ENCODE assay signal across 8 mouse cellular contexts in the genomic region with DNA sequence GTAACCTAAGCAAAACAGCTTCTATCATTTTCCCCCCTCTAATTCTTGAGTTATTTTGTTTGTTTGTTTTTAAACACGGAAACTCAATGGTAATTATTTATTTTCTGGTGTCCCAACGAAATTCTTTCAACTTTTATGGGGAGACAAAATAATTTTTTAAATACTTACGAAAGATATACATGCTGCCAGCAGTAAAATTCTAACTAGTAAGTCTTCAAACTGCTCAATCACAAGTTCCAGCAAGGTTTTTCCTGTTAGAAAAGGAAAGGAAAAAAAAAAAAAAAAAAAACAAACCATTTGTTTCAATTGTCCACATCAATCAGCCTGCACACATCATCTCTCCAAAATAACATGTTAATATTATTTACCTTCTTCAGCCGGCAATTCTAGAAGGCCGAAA. TPM values are rescaled to one million over a fixed set of nuclear protein-coding genes. Genes with fewer than 3 reads are reported as not detected.
DNase-seq lines count a peak whose midpoint lies in the region; ATAC-seq lines count a peak whose summit lies in the region.

No protein-coding gene starts in this region.

- peaks cover 46% of the 10 kb centered on the region for H3K4me1 ChIP-seq in kidney, embryonic 16.5 days (ENCODE audit: insufficient read depth, low read length)
- H3K4me1 ChIP-seq in embryonic facial prominence, embryonic 10.5 days = peaks cover 46% of the 10 kb centered on the region
- peaks cover 35% of the 10 kb centered on the region for H3K4me1 ChIP-seq in hindbrain, embryonic 16.5 days (ENCODE audit: control insufficient read depth, insufficient read depth, low read depth, low read length)
- peaks cover 54% of the 10 kb centered on the region for H3K4me1 ChIP-seq in midbrain, embryonic 15.5 days

- no peak overlapping the region for H3K27ac ChIP-seq in kidney, embryonic 16.5 days (ENCODE audit: low read length)
- H3K27ac ChIP-seq in embryonic facial prominence, embryonic 10.5 days (replicated peaks) = peak overlapping the region; percentile 100
- no peak overlapping the region for H3K27ac ChIP-seq in hindbrain, embryonic 16.5 days (ENCODE audit: low read depth, low read length)
- peak overlapping the region; percentile 99 for H3K27ac ChIP-seq in midbrain, embryonic 15.5 days

- H3K4me2 ChIP-seq in kidney, embryonic 16.5 days (replicated peaks; ENCODE audit: low read depth, low read length) = peak overlapping the region; percentile 75
- peak overlapping the region; percentile 60 for H3K4me2 ChIP-seq in hindbrain, embryonic 16.5 days (ENCODE audit: low read length)
- peak overlapping the region; percentile 56 for H3K4me2 ChIP-seq in midbrain, embryonic 15.5 days

- H3K27me3 ChIP-seq in kidney, embryonic 16.5 days (ENCODE audit: insufficient read depth, low read length) = no peaks in the 10 kb centered on the region
- peaks cover 12% of the 10 kb centered on the region; the same call in 1 of the 2 replicates for H3K27me3 ChIP-seq in embryonic facial prominence, embryonic 10.5 days (replicated peaks; ENCODE audit: low read depth, poor library complexity, severe bottlenecking)
- no peaks in the 10 kb centered on the region for H3K27me3 ChIP-seq in hindbrain, embryonic 16.5 days (replicated peaks; ENCODE audit: control insufficient read depth, insufficient read depth, low read length)
- H3K27me3 ChIP-seq in midbrain, embryonic 15.5 days (replicated peaks) = no peaks in the 10 kb centered on the region

- H3K4me3 ChIP-seq in kidney, embryonic 16.5 days (ENCODE audit: low read length) = peak overlapping the region; percentile 88
- peak overlapping the region; percentile 99 for H3K4me3 ChIP-seq in embryonic facial prominence, embryonic 10.5 days
- H3K4me3 ChIP-seq in hindbrain, embryonic 16.5 days (ENCODE audit: low read length) = peak overlapping the region; percentile 94
- peak overlapping the region; percentile 98 for H3K4me3 ChIP-seq in midbrain, embryonic 15.5 days

- peak overlapping the region; percentile 99 for H3K9ac ChIP-seq in kidney, embryonic 16.5 days (replicated peaks; ENCODE audit: low read length)
- peak overlapping the region; percentile 100 for H3K9ac ChIP-seq in hindbrain, embryonic 16.5 days (ENCODE audit: low read depth, low read length)
- peak overlapping the region; percentile 88 for H3K9ac ChIP-seq in midbrain, embryonic 15.5 days

- H3K9me3 ChIP-seq in kidney, embryonic 16.5 days (ENCODE audit: low read length) = no peaks in the 10 kb centered on the region
- no peaks in the 10 kb centered on the region for H3K9me3 ChIP-seq in embryonic facial prominence, embryonic 10.5 days
- no peaks in the 10 kb centered on the region for H3K9me3 ChIP-seq in hindbrain, embryonic 16.5 days (ENCODE audit: control insufficient read depth, low read length)
- H3K9me3 ChIP-seq in midbrain, embryonic 15.5 days = no peaks in the 10 kb centered on the region

- WGBS in kidney, embryonic 16.5 days = 21% methylated on average over 5 of the region's 5 CpGs
- WGBS in embryonic facial prominence, embryonic 10.5 days = 35% methylated on average over 5 of the region's 5 CpGs
- WGBS in hindbrain, embryonic 16.5 days = 38% methylated on average over 5 of the region's 5 CpGs
- 33% methylated on average over 5 of the region's 5 CpGs for WGBS in midbrain, embryonic 15.5 days

- ATAC-seq in kidney, embryonic 16.5 days (ENCODE audit: low FRiP score, low TSS enrichment) = no peak
- no peak for ATAC-seq in hindbrain, embryonic 16.5 days
- no peak for ATAC-seq in midbrain, embryonic 15.5 days (replicated peaks)

- peaks cover 7% of the 10 kb centered on the region for H3K36me3 ChIP-seq in kidney, embryonic 16.5 days (ENCODE audit: insufficient read depth, low read length)
- peaks cover 44% of the 10 kb centered on the region for H3K36me3 ChIP-seq in embryonic facial prominence, embryonic 10.5 days (replicated peaks)
- no peaks in the 10 kb centered on the region for H3K36me3 ChIP-seq in hindbrain, embryonic 16.5 days (ENCODE audit: control insufficient read depth, insufficient read depth, low read length)
- H3K36me3 ChIP-seq in midbrain, embryonic 15.5 days (replicated peaks) = no peaks in the 10 kb centered on the region; the same call in 1 of the 2 replicates

- DNase-seq in kidney, adult 18-20 months = no peak
- DNase-seq in embryonic facial prominence, embryonic 10.5 days (ENCODE audit: low spot score) = no peak
- DNase-seq in c-Kit-positive CD71-positive TER-119-positive erythroid progenitor cells, embryonic 14.5 days (ENCODE audit: low spot score) = no peak
- no peak for DNase-seq in cerebellum, postnatal 36 days
- DNase-seq in thymus, postnatal 10 days (ENCODE audit: low spot score in 2 of 2) = no peak

RNA-seq across cellular contexts. Expression of gene Atp2a2, which starts 1.5 kb away (rescaled TPM):
- 33.6 and 35.0 TPM in 2 replicates for polyA plus RNA-seq in kidney, embryonic 16.5 days (2015; fragmentation: Nextera tagmentation; extraction: Ambion mirVana)
- polyA plus RNA-seq in embryonic facial prominence, embryonic 10.5 days (2016; fragmentation: Nextera tagmentation; extraction: Ambion mirVana) = 35.3 and 38.1 TPM in 2 replicates
- polyA plus RNA-seq in hindbrain, embryonic 16.5 days (2015; fragmentation: Nextera tagmentation; extraction: Ambion mirVana) = 47.2 and 50.2 TPM in 2 replicates
- polyA plus RNA-seq in midbrain, embryonic 15.5 days (2015; fragmentation: Nextera tagmentation; extraction: Ambion mirVana) = 46.3 and 47.7 TPM in 2 replicates

Comparison
In these comparisons a context has a peak if more than half of its experiments do, and no peak if none do; other contexts are left out.
1. H3K27ac ChIP-seq: peak in embryonic facial prominence, embryonic 10.5 days (single experiment) and midbrain, embryonic 15.5 days (single experiment); none in kidney, embryonic 16.5 days (single experiment) and hindbrain, embryonic 16.5 days (single experiment).
2. Peak in every context shown above with its lines, with median percentiles within 50 percentile points of each other: H3K4me2 ChIP-seq, H3K4me3 ChIP-seq and H3K9ac ChIP-seq.